Mouse (Mus musculus) central nervous system, embryonic 18 days (tissue): Measurements from ENCODE around the gene Kcnq4. TPM values are rescaled to one million over a fixed set of nuclear protein-coding genes. Genes with fewer than 3 reads are reported as not detected.

Experiments used
- polyA plus RNA-seq: library from polyadenylated mRNA; depleted of rRNA; stranded (reverse); fragments of >200 nt; gene quantifications from 2 replicates; pipeline ENCODE4 v1.2.3, GENCODE M21; 2012; rRNA removed

The Kcnq4 gene
- polyA plus RNA-seq, result 16.0 and 16.2 TPM in 2 replicates

DNA sequence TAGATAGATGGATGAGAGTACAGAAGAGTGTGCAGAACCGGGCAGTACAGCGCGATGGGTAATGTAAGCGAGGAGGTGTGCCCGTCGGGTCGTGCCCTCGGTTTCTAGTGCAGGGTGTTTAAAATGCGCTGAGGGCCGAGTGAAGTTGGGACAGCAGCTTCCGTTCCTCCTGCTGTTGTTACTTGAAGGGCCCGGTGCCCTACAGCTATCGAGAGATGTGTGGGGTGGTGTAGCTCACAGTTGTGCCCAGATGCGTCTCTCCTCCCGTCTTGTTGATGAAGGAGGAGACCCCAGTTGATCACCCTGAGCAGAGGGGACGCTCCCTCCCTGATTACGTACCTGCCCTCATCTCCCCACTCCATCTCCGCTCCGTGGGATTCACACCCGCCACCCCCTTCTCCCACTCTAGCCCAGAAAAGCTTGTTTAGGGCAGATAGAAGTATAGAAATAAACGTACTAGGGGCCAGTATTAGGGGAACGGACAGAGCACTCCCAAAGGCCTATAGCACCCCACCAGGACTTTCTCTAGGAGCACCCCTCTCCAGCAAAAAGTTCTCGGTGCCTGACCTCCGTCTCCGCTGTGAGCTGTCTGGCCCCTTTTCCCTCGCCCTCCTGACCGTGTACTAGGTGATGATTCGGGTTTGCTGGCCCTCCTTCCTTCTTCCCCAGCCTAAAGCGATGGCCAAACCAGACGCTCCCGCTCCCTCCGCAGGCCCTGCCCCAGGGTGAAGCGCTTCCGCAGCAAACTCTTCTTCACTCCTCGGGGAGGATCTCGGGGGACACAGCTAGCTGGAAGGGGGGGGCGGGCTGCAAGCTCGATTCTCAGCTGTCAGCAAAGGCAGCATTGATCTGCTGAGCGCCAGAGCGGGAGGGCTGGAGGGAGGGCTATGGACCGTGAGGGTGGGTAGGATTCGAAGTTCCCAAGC, at the start of gene Kcnq4:
TSS of gene Kcnq4 (minus strand) at position 672 of the 926 bp plus-strand sequence.

DNA sequence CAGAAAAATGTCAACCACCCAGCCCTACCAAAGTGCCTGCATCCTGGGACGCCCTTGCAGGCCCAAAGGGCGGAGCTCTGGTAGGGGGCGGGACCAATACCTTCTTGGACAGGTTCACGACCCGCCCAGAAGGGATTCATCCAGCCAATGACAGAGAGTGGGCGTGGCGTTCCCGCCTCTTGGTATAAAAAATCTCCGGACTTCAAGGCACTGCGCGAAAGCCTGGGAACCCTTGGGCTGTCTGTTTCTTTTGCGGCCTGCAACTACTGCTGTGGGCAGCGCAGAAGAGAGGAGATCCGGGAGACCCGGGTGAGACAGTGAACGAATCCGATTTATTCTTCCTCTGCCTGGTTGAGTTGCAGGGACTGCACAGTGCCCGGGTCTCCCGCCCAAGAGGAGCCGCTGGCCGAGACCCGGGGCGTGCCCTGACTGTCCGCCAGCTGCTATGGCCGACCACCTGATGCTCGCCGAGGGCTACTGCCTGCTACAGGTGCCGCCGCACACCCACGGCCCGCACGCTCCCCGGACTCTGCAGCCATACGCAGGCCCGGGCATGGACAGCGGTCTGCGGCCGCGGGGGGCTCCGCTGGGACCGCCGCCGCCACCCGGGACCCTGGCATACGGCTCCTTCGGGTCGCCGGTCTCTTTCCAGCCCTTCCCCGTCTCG, 81.9 kb downstream of the Kcnq4 start, which contains the start of gene Cited4:
TSS of gene Cited4 (plus strand) at position 215 of the 667 bp plus-strand sequence.

Other genes with a start within 250 kb of the Kcnq4 start
- 0.06 and 0.16 TPM in 2 replicates for gene Slfnl1, start 216.4 kb downstream of the Kcnq4 start, polyA plus RNA-seq
- gene Ctps, start 178.3 kb downstream of the Kcnq4 start, polyA plus RNA-seq, result 47.2 and 47.3 TPM in 2 replicates
- gene Gm8439, start 159.9 kb downstream of the Kcnq4 start, polyA plus RNA-seq, result not detected in 2 replicates
- 1.9 and 2.0 TPM in 2 replicates for gene Cited4, start 82.0 kb downstream of the Kcnq4 start, polyA plus RNA-seq
- 128 and 136 TPM in 2 replicates for gene Nfyc, start 83.0 kb upstream of the Kcnq4 start, polyA plus RNA-seq
- 51.9 and 52.0 TPM in 2 replicates for gene Rims3, start 106.2 kb upstream of the Kcnq4 start, polyA plus RNA-seq
- gene Exo5, start 176.4 kb upstream of the Kcnq4 start, polyA plus RNA-seq, result 32.3 and 34.7 TPM in 2 replicates
- gene Zfp69, start 203.1 kb upstream of the Kcnq4 start, polyA plus RNA-seq, result 2.3 and 2.8 TPM in 2 replicates